Mouse (Mus musculus) lung, embryonic 14.5 days (tissue): ENCODE data around the gene Lrrc28. TPM values are rescaled to one million over a fixed set of nuclear protein-coding genes. Genes with fewer than 3 reads are reported as not detected.

Experiments used
- ATAC-seq: fragments of 200-750 bp; cut with Nextera tagmentation; 2 replicates; pipeline ENCODE4 v1.8.0; 2017; ENCODE audit warnings: mild to moderate bottlenecking, moderate TSS enrichment, moderate library complexity; ENCODE audit not compliant: insufficient read depth
- DNase-seq: peaks from one replicate; pipeline ENCODE4 v3.0.0-alpha.2; 2015
- H3K27ac ChIP-seq: fragments of 300-500 bp; sonication (generic); 2 replicates; pipeline ENCODE4 v1.5.1; 2014; ENCODE audit warnings: low read depth, mild to moderate bottlenecking, moderate library complexity
- H3K27me3 ChIP-seq: fragments of 300-500 bp; sonication (generic); 2 replicates; pipeline ENCODE4 v1.6.1; 2014; ENCODE audit warnings: low read length, control low read depth; ENCODE audit not compliant: insufficient read depth
- H3K36me3 ChIP-seq: fragments of 300-500 bp; sonication (generic); 2 replicates; pipeline ENCODE4 v1.6.1; 2014; ENCODE audit warnings: control low read depth; ENCODE audit not compliant: insufficient read depth
- H3K4me1 ChIP-seq: fragments of 300-500 bp; sonication (generic); 2 replicates; pipeline ENCODE4 v1.6.1; 2014; ENCODE audit warnings: antibody characterized with exemption, control low read depth; ENCODE audit not compliant: insufficient read depth
- H3K4me2 ChIP-seq: fragments of 300-500 bp; sonication (generic); 2 replicates; pipeline ENCODE4 v1.6.1; 2014; ENCODE audit warnings: mild to moderate bottlenecking
- H3K4me3 ChIP-seq: fragments of 300-500 bp; sonication (generic); 2 replicates; pipeline ENCODE4 v1.5.1; 2014; ENCODE audit warnings: low read depth, low read length
- H3K9ac ChIP-seq: fragments of 300-500 bp; sonication (generic); 2 replicates; pipeline ENCODE4 v1.6.1; 2014
- H3K9me3 ChIP-seq: fragments of 300-500 bp; sonication (generic); 2 replicates; pipeline ENCODE4 v1.6.1; 2016; ENCODE audit warnings: low read depth, low read length, control low read depth
- CTCF ChIP-seq: IDR thresholded peaks from 2 replicates; pipeline ENCODE4 v1.5.1; 2016; ENCODE audit warnings: antibody characterized with exemption, low read depth
- WGBS: fragments of 180-500 bp; shearing (Covaris S2); extraction: QIAGEN DNeasy Blood & Tissue Kit; methylation state at CpG from one replicate; pipeline ENCODE4 v1.1.7; 2014; 5-methylcytosine and 5-hydroxymethylcytosine counted together
- polyA plus RNA-seq: library from polyadenylated mRNA; unstranded; fragments of >200 nt; fragmentation: Nextera tagmentation; extraction: Ambion mirVana; gene quantifications from 2 replicates; pipeline ENCODE4 v1.2.1, GENCODE M21; 2014

Gene Lrrc28
- polyA plus RNA-seq, 1 experiment from 2014 or later = 16.6 TPM

- no peak overlapping the region for H3K4me2 ChIP-seq
- H3K27me3 ChIP-seq = no peaks in the 10 kb centered on the region
- H3K27ac ChIP-seq = no peak overlapping the region
- TF ChIP-seq CTCF = peak; percentile 35
- H3K4me3 ChIP-seq = no peak overlapping the region
- peak; percentile 30 for DNase-seq
- no peak for ATAC-seq
- H3K9ac ChIP-seq = no peak overlapping the region
- 0 out of 2 replicates have a peak, but pooled peaks cover 5% of the 10 kb centered on the region for H3K4me1 ChIP-seq
- peaks cover 17% of the 10 kb centered on the region; the same call in 1 of the 2 replicates for H3K36me3 ChIP-seq
- H3K9me3 ChIP-seq = no peaks in the 10 kb centered on the region
- 86% methylated on average over 3 of the region's 3 CpGs for WGBS
Measured at GRCm38 (mm10) chr7:67686545-67686944, 41.5 kb upstream of the Lrrc28 start.

GRCm38 (mm10) chr7:67683006-67683405 is 37.9 kb upstream of the Lrrc28 start:
- no peaks in the 10 kb centered on the region for H3K4me1 ChIP-seq
- 83% methylated on average over 16 of the region's 16 CpGs for WGBS
- no peak overlapping the region for H3K27ac ChIP-seq
- no peak for ATAC-seq
- no peak overlapping the region for H3K4me3 ChIP-seq
- TF ChIP-seq CTCF = no peak
- H3K27me3 ChIP-seq = no peaks in the 10 kb centered on the region
- no peak overlapping the region for H3K4me2 ChIP-seq
- DNase-seq = no peak
- H3K9me3 ChIP-seq = no peaks in the 10 kb centered on the region
- no peak overlapping the region for H3K9ac ChIP-seq
- peaks cover 39% of the 10 kb centered on the region for H3K36me3 ChIP-seq

GRCm38 (mm10) chr7:67681078-67681477 is 36.0 kb upstream of the Lrrc28 start:
- DNase-seq = no peak
- H3K9me3 ChIP-seq = no peaks in the 10 kb centered on the region
- no peak overlapping the region for H3K9ac ChIP-seq
- no peak for TF ChIP-seq CTCF
- no peak overlapping the region for H3K4me2 ChIP-seq
- peaks cover 39% of the 10 kb centered on the region for H3K36me3 ChIP-seq
- H3K27ac ChIP-seq = no peak overlapping the region
- H3K4me1 ChIP-seq = no peaks in the 10 kb centered on the region
- H3K4me3 ChIP-seq = no peak overlapping the region
- H3K27me3 ChIP-seq = no peaks in the 10 kb centered on the region
- ATAC-seq = no peak
- 52% methylated on average over 9 of the region's 9 CpGs for WGBS

- no peak for TF ChIP-seq CTCF
- Histone ChIP-seq H3K9me3 (no peaks in the 10 kb centered on the region), H3K27ac (no peak overlapping the region), H3K27me3 (no peaks in the 10 kb centered on the region), H3K9ac (no peak overlapping the region), H3K4me2 (no peak overlapping the region), H3K4me1 (no peaks in the 10 kb centered on the region), H3K36me3 (peaks cover 24% of the 10 kb centered on the region), H3K4me3 (no peak overlapping the region)
- ATAC-seq = no peak
- no peak for DNase-seq
- 72% methylated on average over 16 of the region's 16 CpGs for WGBS
Measured at GRCm38 (mm10) chr7:67678878-67679499, 33.9 kb upstream of the Lrrc28 start.

GRCm38 (mm10) chr7:67673656-67674055 is 28.6 kb upstream of the Lrrc28 start:
- no peak for TF ChIP-seq CTCF

GRCm38 (mm10) chr7:67672650-67673049 is 27.6 kb upstream of the Lrrc28 start:
- no peak overlapping the region for H3K27ac ChIP-seq
- H3K36me3 ChIP-seq = peaks cover 37% of the 10 kb centered on the region
- peak; percentile 98 for DNase-seq
- 9% methylated on average over 10 of the region's 10 CpGs for WGBS
- peak; percentile 64 for ATAC-seq
- H3K4me3 ChIP-seq = no peak overlapping the region
- TF ChIP-seq CTCF = peak; percentile 98
- no peak overlapping the region for H3K4me2 ChIP-seq
- H3K27me3 ChIP-seq = no peaks in the 10 kb centered on the region
- H3K9ac ChIP-seq = no peak overlapping the region
- no peaks in the 10 kb centered on the region for H3K4me1 ChIP-seq
- no peaks in the 10 kb centered on the region for H3K9me3 ChIP-seq

More at GRCm38 (mm10) chr7:67673656-67674055, 28.6 kb upstream of the Lrrc28 start:
- ATAC-seq (no peak), DNase-seq (no peak)
- H3K4me1 ChIP-seq = no peaks in the 10 kb centered on the region
- H3K4me2 ChIP-seq = no peak overlapping the region
- no peak overlapping the region for H3K27ac ChIP-seq
- no peaks in the 10 kb centered on the region for H3K9me3 ChIP-seq
- H3K36me3 ChIP-seq = peaks cover 27% of the 10 kb centered on the region
- no peak overlapping the region for H3K4me3 ChIP-seq
- 74% methylated on average over 5 of the region's 5 CpGs for WGBS
- H3K9ac ChIP-seq = no peak overlapping the region
- H3K27me3 ChIP-seq = no peaks in the 10 kb centered on the region

- Histone ChIP-seq H3K27me3 (no peaks in the 10 kb centered on the region), H3K4me2 (no peak overlapping the region), H3K36me3 (peaks cover 42% of the 10 kb centered on the region), H3K4me3 (no peak overlapping the region), H3K9me3 (no peaks in the 10 kb centered on the region), H3K9ac (no peak overlapping the region), H3K4me1 (no peaks in the 10 kb centered on the region), H3K27ac (no peak overlapping the region)
- TF ChIP-seq CTCF = peak; percentile 58
- WGBS = 75% methylated on average over 1 of the region's 1 CpGs
- ATAC-seq = no peak
- DNase-seq = no peak
Measured at GRCm38 (mm10) chr7:67670965-67671364, 25.9 kb upstream of the Lrrc28 start.
